Mouse (Mus musculus) left cerebral cortex, postnatal 25 days (tissue): ENCODE measurements around the gene Supt16. TPM values are rescaled to one million over a fixed set of nuclear protein-coding genes. Genes with fewer than 3 reads are reported as not detected.

Experiments used
- DNase-seq, 2 experiments: peaks; one replicate each; pipeline ENCODE4 v3.0.0; 2022; ENCODE audit warnings: low spot score in 2 of 2, mixed read lengths in 1 of 2
- intact Hi-C: fragments of 180-260 bp; cut with DNase I; formaldehyde crosslinking; loops from one replicate; pipeline ENCODE4 v1.15.1; 2025
- total RNA-seq, 2 experiments: library from RNA; stranded (reverse); gene quantifications; 2 replicates each; pipeline ENCODE4 v1.2.3; 2021

The Supt16 gene
- total RNA-seq, 2 experiments from 2014 or later = 50.5 to 52.0 TPM

- intact Hi-C loops = loop anchor here (2.0 kb wide), 1 partner anchor 22 kb away; no protein-coding TSS in a partner anchor
- no peak for DNase-seq
Measured at GRCm38 (mm10) chr14:52152613-52153012, 44.6 kb downstream of the Supt16 start.

GRCm38 (mm10) chr14:52152179-52152578, 45.0 kb downstream of the Supt16 start:
- peak; percentile 61 to 68 for DNase-seq
- intact Hi-C loops = loop anchor here (2.0 kb wide), 1 partner anchor 21 kb away; no protein-coding TSS in a partner anchor

GRCm38 (mm10) chr14:52149888-52150287, 47.3 kb downstream of the Supt16 start:
- DNase-seq = no peak
- intact Hi-C loops = no loop called here

GRCm38 (mm10) chr14:52146540-52146939, 50.7 kb downstream of the Supt16 start:
- intact Hi-C loops = loop anchor here (2.0 kb wide), 1 partner anchor 22 kb away; no protein-coding TSS in a partner anchor
- DNase-seq = no peak

GRCm38 (mm10) chr14:52144165-52144564, 53.1 kb downstream of the Supt16 start:
- intact Hi-C loops = no loop called here
- no peak for DNase-seq

- intact Hi-C loops = no loop called here
- no peak for DNase-seq
Measured at GRCm38 (mm10) chr14:52141445-52142127, 55.6 kb downstream of the Supt16 start.

- intact Hi-C loops = no loop called here
- DNase-seq = no peak
Measured at GRCm38 (mm10) chr14:52140577-52141444, 56.4 kb downstream of the Supt16 start.

- intact Hi-C loops = no loop called here
- DNase-seq = no peak
Measured at GRCm38 (mm10) chr14:52133584-52133983, 63.6 kb downstream of the Supt16 start.

GRCm38 (mm10) chr14:52124636-52125035, 72.6 kb downstream of the Supt16 start:
- intact Hi-C loops = loop anchor here (2.0 to 10.0 kb wide), 3 partner anchors 22 to 220 kb away; partner anchors contain the start of gene Supt16

GRCm38 (mm10) chr14:52123918-52124317, 73.3 kb downstream of the Supt16 start:
- DNase-seq = peak; percentile 70 to 74
- intact Hi-C loops = loop anchor here (2.0 to 10.0 kb wide), 3 partner anchors 23 to 221 kb away; partner anchors contain the start of gene Supt16

More at GRCm38 (mm10) chr14:52124636-52125035, 72.6 kb downstream of the Supt16 start:
- DNase-seq = no peak

- intact Hi-C loops = loop anchor here (5.0 to 10.0 kb wide), 2 partner anchors 77 to 225 kb away; partner anchors contain the start of gene Supt16
- no peak for DNase-seq
Measured at GRCm38 (mm10) chr14:52120169-52120568, 77.0 kb downstream of the Supt16 start.

- intact Hi-C loops = no loop called here
- DNase-seq = peak; percentile 40 to 47
Measured at GRCm38 (mm10) chr14:52118823-52119608, 78.2 kb downstream of the Supt16 start.

GRCm38 (mm10) chr14:52118456-52118822, 78.8 kb downstream of the Supt16 start:
- intact Hi-C loops = no loop called here

GRCm38 (mm10) chr14:52117241-52117640, 80.0 kb downstream of the Supt16 start:
- intact Hi-C loops = no loop called here
- no peak for DNase-seq

More at GRCm38 (mm10) chr14:52118456-52118822, 78.8 kb downstream of the Supt16 start:
- no peak for DNase-seq

- intact Hi-C loops = no loop called here
- DNase-seq = no peak
Measured at GRCm38 (mm10) chr14:52114101-52114500, 83.1 kb downstream of the Supt16 start.

Other genes with a start within 250 kb of the Supt16 start
- gene Arhgef40, start 212.7 kb downstream of the Supt16 start, total RNA-seq = 10 to 100 TPM; 26.3 to 28.5 TPM
- gene Tmem253, start 181.8 kb downstream of the Supt16 start, total RNA-seq = under 1 TPM in 1 of 2 experiments, not detected in 1; 0.60 TPM
- 10 to 100 TPM; 32.0 to 36.3 TPM for gene Zfp219, start 176.7 kb downstream of the Supt16 start, total RNA-seq
- not detected for gene Olfr221, start 155.0 kb downstream of the Supt16 start, total RNA-seq
- gene Hnrnpc, start 93.4 kb downstream of the Supt16 start, total RNA-seq = 100 to 1,000 TPM; 226 to 228 TPM
- gene Rpgrip1, start 86.7 kb downstream of the Supt16 start, total RNA-seq = 1 to 10 TPM; 2.4 to 2.8 TPM
- 100 to 1,000 TPM; 115 to 122 TPM for gene Chd8, start 60.4 kb upstream of the Supt16 start, total RNA-seq
- gene Tox4, start 81.7 kb upstream of the Supt16 start, total RNA-seq = 10 to 100 TPM; 65.5 to 66.8 TPM
- gene Rab2b, start 82.1 kb upstream of the Supt16 start, total RNA-seq = 10 to 100 TPM; 30.9 to 32.4 TPM
- 10 to 100 TPM; 39.8 to 41.5 TPM for gene Mettl3, start 107.7 kb upstream of the Supt16 start, total RNA-seq
- 10 to 100 TPM; 32.3 to 33.4 TPM for gene Sall2, start 131.3 kb upstream of the Supt16 start, total RNA-seq
- gene Olfr1513, start 159.0 kb upstream of the Supt16 start, total RNA-seq = not detected
- gene Olfr1512, start 181.8 kb upstream of the Supt16 start, total RNA-seq = not detected
- gene Olfr1511, start 200.0 kb upstream of the Supt16 start, total RNA-seq = not detected
- not detected for gene Olfr1510, start 217.0 kb upstream of the Supt16 start, total RNA-seq
- gene Olfr1509, start 245.6 kb upstream of the Supt16 start, total RNA-seq = not detected